Mouse (Mus musculus) forebrain, embryonic 12.5 days (tissue): Measurements from ENCODE around the gene Mgme1. TPM values are rescaled to one million over a fixed set of nuclear protein-coding genes. Genes with fewer than 3 reads are reported as not detected.

Source experiments
- ATAC-seq: fragments of 200-750 bp; cut with Nextera tagmentation; 2 replicates; pipeline ENCODE4 v1.8.0; 2017; ENCODE audit warnings: moderate TSS enrichment; ENCODE audit not compliant: low FRiP score
- H3K27ac ChIP-seq: fragments of 300-500 bp; sonication (generic); 2 replicates; pipeline ENCODE4 v1.5.1; 2016; ENCODE audit warnings: mild to moderate bottlenecking
- H3K27me3 ChIP-seq: fragments of 300-500 bp; sonication (generic); 2 replicates; pipeline ENCODE4 v1.6.1; 2016; ENCODE audit warnings: mild to moderate bottlenecking
- H3K36me3 ChIP-seq: fragments of 300-500 bp; sonication (generic); replicated peaks from 2 replicates; pipeline ENCODE4 v1.6.1; 2016; ENCODE audit warnings: mild to moderate bottlenecking
- H3K4me1 ChIP-seq: fragments of 300-500 bp; sonication (generic); 2 replicates; pipeline ENCODE4 v1.6.1; 2016
- H3K4me2 ChIP-seq: fragments of 300-500 bp; sonication (generic); 2 replicates; pipeline ENCODE4 v1.6.1; 2016; ENCODE audit warnings: mild to moderate bottlenecking, moderate library complexity
- H3K4me3 ChIP-seq: fragments of 300-500 bp; sonication (generic); replicated peaks from 2 replicates; pipeline ENCODE4 v1.5.1; 2016; ENCODE audit warnings: mild to moderate bottlenecking
- H3K9ac ChIP-seq: fragments of 300-500 bp; sonication (generic); 2 replicates; pipeline ENCODE4 v1.6.1; 2016; ENCODE audit warnings: mild to moderate bottlenecking
- H3K9me3 ChIP-seq: fragments of 300-500 bp; sonication (generic); 2 replicates; pipeline ENCODE4 v1.6.1; 2016
- WGBS: fragments of 180-500 bp; shearing (Covaris S2); methylation state at CpG from one replicate; pipeline ENCODE4 v1.1.7; 2016; 5-methylcytosine and 5-hydroxymethylcytosine counted together
- polyA plus RNA-seq: library from polyadenylated mRNA; unstranded; fragments of >200 nt; fragmentation: Nextera tagmentation; extraction: Ambion mirVana; gene quantifications from 2 replicates; pipeline ENCODE4 v1.2.1, GENCODE M21; 2016

Gene Mgme1
- polyA plus RNA-seq, 1 experiment from 2014 or later: 17.9 TPM

GRCm38 (mm10) chr2:144267004-144267730 lies 3.3 kb upstream of the Mgme1 start:
- Histone ChIP-seq H3K36me3 (no peaks in the 10 kb centered on the region), H3K9me3 (no peaks in the 10 kb centered on the region), H3K27ac (no peak overlapping the region), H3K4me3 (no peak overlapping the region), H3K27me3 (no peaks in the 10 kb centered on the region), H3K4me2 (peak overlapping the region; percentile 60; the same call in 1 of the 2 replicates), H3K4me1 (peaks cover 36% of the 10 kb centered on the region), H3K9ac (no peak overlapping the region)
- WGBS: 46% methylated on average over 5 of the region's 5 CpGs
- ATAC-seq: no peak

- H3K36me3 ChIP-seq: no peaks in the 10 kb centered on the region
- H3K27me3 ChIP-seq: no peaks in the 10 kb centered on the region
- WGBS: 51% methylated on average over 1 of the region's 1 CpGs
- peak overlapping the region; percentile 60 for H3K4me2 ChIP-seq
- H3K27ac ChIP-seq: no peak overlapping the region
- no peaks in the 10 kb centered on the region for H3K9me3 ChIP-seq
- no peak overlapping the region for H3K9ac ChIP-seq
- H3K4me1 ChIP-seq: peaks cover 36% of the 10 kb centered on the region
- ATAC-seq: no peak
- 0 out of 2 replicates have a peak overlapping the region, but pooled peaks have one; percentile 88 for H3K4me3 ChIP-seq
Measured at GRCm38 (mm10) chr2:144267731-144268015, 2.8 kb upstream of the Mgme1 start.

GRCm38 (mm10) chr2:144268446-144269305 lies 1.8 kb upstream of the Mgme1 start:
- Histone ChIP-seq H3K4me2 (peak overlapping the region; percentile 60), H3K36me3 (no peaks in the 10 kb centered on the region), H3K27me3 (no peaks in the 10 kb centered on the region), H3K27ac (no peak overlapping the region), H3K9me3 (no peaks in the 10 kb centered on the region), H3K4me3 (peak overlapping the region; percentile 88), H3K4me1 (peaks cover 36% of the 10 kb centered on the region), H3K9ac (peak overlapping the region; percentile 98)
- 5% methylated on average over 6 of the region's 6 CpGs for WGBS
- no peak for ATAC-seq

GRCm38 (mm10) chr2:144269306-144269650 lies 1.2 kb upstream of the Mgme1 start:
- peak overlapping the region; percentile 98 for H3K9ac ChIP-seq
- H3K36me3 ChIP-seq: no peaks in the 10 kb centered on the region
- H3K4me2 ChIP-seq: peak overlapping the region; percentile 60
- under 1% methylated on average over 11 of the region's 11 CpGs for WGBS
- no peaks in the 10 kb centered on the region for H3K9me3 ChIP-seq
- H3K4me1 ChIP-seq: peaks cover 36% of the 10 kb centered on the region
- no peaks in the 10 kb centered on the region for H3K27me3 ChIP-seq
- ATAC-seq: no peak
- H3K27ac ChIP-seq: no peak overlapping the region
- peak overlapping the region; percentile 88 for H3K4me3 ChIP-seq

GRCm38 (mm10) chr2:144269679-144270475 lies 586 bp upstream of the Mgme1 start:
- peak overlapping the region; percentile 98 for H3K9ac ChIP-seq
- H3K36me3 ChIP-seq: no peaks in the 10 kb centered on the region
- H3K27ac ChIP-seq: peak overlapping the region; percentile 90
- peak overlapping the region; percentile 88 for H3K4me3 ChIP-seq
- H3K27me3 ChIP-seq: no peaks in the 10 kb centered on the region
- H3K9me3 ChIP-seq: no peaks in the 10 kb centered on the region
- H3K4me2 ChIP-seq: peak overlapping the region; percentile 60
- peak; percentile 31 for ATAC-seq
- under 1% methylated on average over 33 of the region's 33 CpGs for WGBS
- peaks cover 41% of the 10 kb centered on the region for H3K4me1 ChIP-seq

GRCm38 (mm10) chr2:144272088-144272487 lies 1.6 kb downstream of the Mgme1 start:
- 92% methylated on average over 12 of the region's 12 CpGs for WGBS

GRCm38 (mm10) chr2:144274741-144275140 lies 4.3 kb downstream of the Mgme1 start:
- no peak overlapping the region for H3K27ac ChIP-seq
- no peaks in the 10 kb centered on the region for H3K27me3 ChIP-seq
- no peak overlapping the region for H3K4me2 ChIP-seq
- peaks cover 10% of the 10 kb centered on the region; the same call in 1 of the 2 replicates for H3K4me1 ChIP-seq
- H3K36me3 ChIP-seq: peaks cover 18% of the 10 kb centered on the region
- no peak for ATAC-seq
- 78% methylated on average over 8 of the region's 8 CpGs for whole genome bisulfite sequencing
- H3K4me3 ChIP-seq: no peak overlapping the region
- H3K9me3 ChIP-seq: no peaks in the 10 kb centered on the region
- 0 out of 2 replicates have a peak overlapping the region, but pooled peaks have one; percentile 17 for H3K9ac ChIP-seq

More at GRCm38 (mm10) chr2:144272088-144272487, 1.6 kb downstream of the Mgme1 start:
- H3K4me1 ChIP-seq: peaks cover 32% of the 10 kb centered on the region
- no peaks in the 10 kb centered on the region for H3K27me3 ChIP-seq
- no peaks in the 10 kb centered on the region for H3K9me3 ChIP-seq
- no peak overlapping the region for H3K27ac ChIP-seq
- no peak overlapping the region for H3K4me3 ChIP-seq
- no peak overlapping the region for H3K9ac ChIP-seq
- H3K4me2 ChIP-seq: no peak overlapping the region
- H3K36me3 ChIP-seq: peaks cover 3% of the 10 kb centered on the region; the same call in 1 of the 2 replicates
- no peak for ATAC-seq

- WGBS: 95% methylated on average over 3 of the region's 3 CpGs
- Histone ChIP-seq H3K36me3 (peaks cover 21% of the 10 kb centered on the region), H3K27ac (no peak overlapping the region), H3K9me3 (no peaks in the 10 kb centered on the region), H3K4me1 (peaks cover 6% of the 10 kb centered on the region; the same call in 1 of the 2 replicates), H3K9ac (no peak overlapping the region), H3K4me2 (no peak overlapping the region), H3K27me3 (no peaks in the 10 kb centered on the region), H3K4me3 (no peak overlapping the region)
- ATAC-seq: no peak
Measured at GRCm38 (mm10) chr2:144276885-144277284, 6.4 kb downstream of the Mgme1 start.

- H3K9ac ChIP-seq: no peak overlapping the region
- H3K27me3 ChIP-seq: no peaks in the 10 kb centered on the region
- H3K4me2 ChIP-seq: no peak overlapping the region
- H3K4me1 ChIP-seq: peaks cover 3% of the 10 kb centered on the region; the same call in 1 of the 2 replicates
- H3K4me3 ChIP-seq: no peak overlapping the region
- no peak overlapping the region for H3K27ac ChIP-seq
- 80% methylated on average over 5 of the region's 5 CpGs for WGBS
- no peaks in the 10 kb centered on the region for H3K9me3 ChIP-seq
- no peak for ATAC-seq
- H3K36me3 ChIP-seq: peaks cover 21% of the 10 kb centered on the region
Measured at GRCm38 (mm10) chr2:144279742-144280141, 9.3 kb downstream of the Mgme1 start.

- Histone ChIP-seq H3K9ac (no peak overlapping the region), H3K4me1 (no peaks in the 10 kb centered on the region), H3K4me3 (no peak overlapping the region), H3K36me3 (peaks cover 21% of the 10 kb centered on the region), H3K27me3 (no peaks in the 10 kb centered on the region), H3K4me2 (no peak overlapping the region), H3K27ac (no peak overlapping the region), H3K9me3 (no peaks in the 10 kb centered on the region)
- WGBS: 74% methylated on average over 3 of the region's 3 CpGs
- no peak for ATAC-seq
Measured at GRCm38 (mm10) chr2:144280568-144280967, 10.1 kb downstream of the Mgme1 start.

GRCm38 (mm10) chr2:144281417-144281816 lies 11.0 kb downstream of the Mgme1 start:
- H3K27ac ChIP-seq: no peak overlapping the region
- H3K36me3 ChIP-seq: peaks cover 21% of the 10 kb centered on the region
- H3K4me3 ChIP-seq: no peak overlapping the region
- H3K4me1 ChIP-seq: no peaks in the 10 kb centered on the region
- H3K9ac ChIP-seq: no peak overlapping the region
- H3K9me3 ChIP-seq: no peaks in the 10 kb centered on the region
- no peak for ATAC-seq
- no peaks in the 10 kb centered on the region for H3K27me3 ChIP-seq
- H3K4me2 ChIP-seq: no peak overlapping the region
- WGBS: 72% methylated on average over 3 of the region's 3 CpGs

- H3K9me3 ChIP-seq: no peaks in the 10 kb centered on the region
- H3K27ac ChIP-seq: no peak overlapping the region
- no peak overlapping the region for H3K4me2 ChIP-seq
- H3K4me3 ChIP-seq: no peak overlapping the region
- 88% methylated on average over 7 of the region's 7 CpGs for WGBS
- H3K4me1 ChIP-seq: no peaks in the 10 kb centered on the region
- no peak for ATAC-seq
- H3K36me3 ChIP-seq: no peaks in the 10 kb centered on the region
- H3K27me3 ChIP-seq: 0 out of 2 replicates have a peak, but pooled peaks cover 3% of the 10 kb centered on the region
- H3K9ac ChIP-seq: no peak overlapping the region
Measured at GRCm38 (mm10) chr2:144290321-144290720, 19.9 kb downstream of the Mgme1 start.
